Mouse (Mus musculus) E14TG2a.4 (cell line): ENCODE measurements around the gene Spaar.

Experiments
- CTCF ChIP-seq: conservative IDR thresholded peaks from 2 replicates; pipeline ENCODE4 v1.5.1; 2014; ENCODE audit warnings: low read length
- POU5F1 ChIP-seq: IDR thresholded peaks from 2 replicates; pipeline ENCODE4 v1.6.1; 2014; ENCODE audit warnings: low read length, borderline replicate concordance

GRCm38 (mm10) chr4:43737144-43737543, 7.3 kb downstream of the Spaar start:
- TF ChIP-seq CTCF, result no peak
- TF ChIP-seq POU5F1, result no peak
